Mouse (Mus musculus) kidney, adult 2 months (tissue): ENCODE data around the gene Brms1l.

Source experiments
- CTCF ChIP-seq: fragments of 200-500 bp; conservative IDR thresholded peaks from 2 replicates; pipeline ENCODE4 v1.5.1; 2011; ENCODE audit warnings: low read depth, mild to moderate bottlenecking, control low read depth, low read length, moderate library complexity, mixed read lengths; ENCODE audit not compliant: insufficient read depth, insufficient read length
- POLR2A ChIP-seq: fragments of 200-500 bp; IDR thresholded peaks from one replicate; pipeline ENCODE4 v1.6.1; 2011; ENCODE audit warnings: low read depth, low read length, control low read depth

DNA sequence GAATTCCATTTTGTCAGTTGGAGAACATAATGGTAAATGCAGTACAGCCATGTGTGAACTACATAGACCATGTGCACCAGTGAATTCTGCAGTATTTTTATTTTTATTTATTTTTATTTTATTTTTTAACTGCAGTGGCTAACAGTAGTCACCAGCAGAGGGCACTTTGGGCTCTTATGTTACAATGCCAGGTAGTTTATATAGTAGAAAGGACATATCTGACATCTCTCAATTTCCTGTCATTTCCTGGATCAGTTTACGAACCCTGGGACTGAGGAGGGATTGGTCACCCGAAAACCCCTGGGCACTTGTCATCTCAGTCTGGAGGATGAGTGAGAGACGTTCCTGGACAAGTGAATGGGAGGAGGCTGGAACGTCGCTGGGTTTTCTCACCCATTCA lies 52.4 kb downstream of the Brms1l start:
- TF ChIP-seq POLR2A: no peak
- no peak for TF ChIP-seq CTCF
